Mouse (Mus musculus) heart, postnatal 4 days (tissue): ENCODE results near the gene Olfr492. TPM values are rescaled to one million over a fixed set of nuclear protein-coding genes. Genes with fewer than 3 reads are reported as not detected.

ENCODE experiments used
- DNase-seq: peaks from one replicate; pipeline ENCODE4 v3.0.0; 2021
- total RNA-seq, 2 experiments: library from RNA; stranded (reverse); gene quantifications; 2 replicates each; pipeline ENCODE4 v1.2.3; 2021

Olfr492 gene
- not detected for total RNA-seq

DNA sequence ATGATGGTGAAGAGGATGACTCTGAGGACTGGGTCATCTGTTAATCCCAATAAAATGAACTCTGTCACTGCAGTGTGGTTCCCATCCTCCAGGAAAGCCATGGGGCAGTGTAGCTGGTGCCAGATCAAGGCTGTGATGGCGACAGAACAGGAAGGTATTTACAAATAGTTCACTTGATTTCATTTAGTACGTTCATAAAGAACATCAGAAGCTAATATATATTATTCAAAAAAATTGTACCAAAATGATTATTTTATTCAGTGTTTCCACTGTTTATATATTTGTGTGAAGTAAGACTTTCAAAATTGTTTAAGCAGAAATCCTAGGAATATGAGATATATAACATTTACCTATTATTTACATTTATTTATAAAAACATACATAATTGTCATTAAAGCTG lies at the start of gene Olfr492:
Gene Olfr492, minus strand, starts transcription at position 101 of the 400 bp plus-strand sequence.
- DNase-seq, result no peak

DNA sequence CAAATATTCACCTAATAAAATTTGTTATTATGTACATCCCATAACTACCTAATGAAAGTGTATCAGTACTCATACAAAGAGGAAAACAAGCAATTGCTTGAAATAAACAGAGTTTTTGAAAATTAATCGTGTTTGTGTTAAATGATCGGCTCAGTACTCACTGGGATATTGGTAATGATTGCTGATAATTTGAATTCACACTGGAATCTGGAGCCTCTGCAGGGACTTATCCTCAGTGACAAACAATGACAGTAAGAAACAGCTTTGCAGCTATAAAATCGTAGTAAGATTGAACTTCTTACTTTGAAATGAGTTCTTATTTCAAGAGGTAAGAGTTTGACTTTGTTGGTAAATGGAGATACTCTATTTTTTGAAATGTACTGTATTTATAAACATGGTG lies 41.6 kb upstream of the Olfr492 start, which contains the start of gene Olfr494:
Gene Olfr494, plus strand, starts transcription at position 301 of the 400 bp plus-strand sequence.
- DNase-seq, result no peak

DNA sequence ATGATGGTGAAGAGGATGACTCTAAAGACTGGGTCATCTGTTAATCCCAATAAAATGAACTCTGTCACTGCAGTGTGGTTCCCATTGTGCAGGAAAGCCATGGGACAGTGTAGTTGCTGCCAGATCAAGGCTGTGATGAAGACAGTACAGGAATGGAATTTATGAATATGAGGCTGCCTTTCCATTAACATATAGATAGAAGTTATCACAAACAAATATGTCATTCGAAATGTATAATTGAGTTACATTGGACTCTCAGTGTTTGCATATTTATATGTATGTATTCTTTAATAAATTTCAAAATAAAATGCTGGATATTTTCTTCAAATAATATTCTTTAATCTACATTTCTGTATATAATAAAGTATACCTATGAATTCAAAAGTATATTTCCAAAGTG lies 23.4 kb upstream of the Olfr492 start, which contains the start of gene Olfr493:
Gene Olfr493, minus strand, starts transcription at position 101 of the 400 bp plus-strand sequence.
- no peak for DNase-seq

DNA sequence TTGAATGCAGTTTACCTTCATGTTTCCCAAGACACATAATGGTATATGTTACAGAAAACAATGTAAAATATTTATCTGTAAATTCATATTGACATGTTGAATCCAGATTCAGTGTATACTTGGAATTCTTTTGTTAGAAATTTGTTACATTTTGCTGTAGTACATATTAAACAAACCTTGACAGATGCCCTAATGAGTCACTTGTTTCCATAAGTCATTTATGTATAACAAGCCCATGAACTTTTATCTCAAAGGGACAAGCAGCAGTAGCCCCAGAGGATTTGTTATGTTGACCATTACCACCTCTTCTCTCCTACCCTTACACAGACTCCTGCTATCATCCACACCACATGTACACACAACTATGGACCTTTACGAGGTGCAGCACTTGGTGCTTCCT lies 10.3 kb downstream of the Olfr492 start, which contains the start of gene Olfr491:
Gene Olfr491, plus strand, starts transcription at position 301 of the 400 bp plus-strand sequence.
- no peak for DNase-seq

- DNase-seq, result no peak
Observed at GRCm38 (mm10) chr7:108288834-108289233, 34.6 kb downstream of the Olfr492 start, which contains the start of gene Olfr490. TSS of gene Olfr490 (minus strand) at chr7:108288934.

Other genes with a start within 250 kb of the Olfr492 start
- gene Olfr481, start 243.8 kb downstream of the Olfr492 start, total RNA-seq, result not detected
- gene Olfr482, start 226.1 kb downstream of the Olfr492 start, total RNA-seq, result under 1 TPM; 0.67 to 0.83 TPM
- not detected for gene Olfr483, start 222.8 kb downstream of the Olfr492 start, total RNA-seq
- gene Olfr484, start 196.2 kb downstream of the Olfr492 start, total RNA-seq, result not detected
- not detected for gene Olfr485, start 163.8 kb downstream of the Olfr492 start, total RNA-seq
- not detected for gene Olfr486, start 150.9 kb downstream of the Olfr492 start, total RNA-seq
- gene Olfr487, start 109.0 kb downstream of the Olfr492 start, total RNA-seq, result not detected
- not detected for gene Olfr488, start 65.3 kb downstream of the Olfr492 start, total RNA-seq
- gene Olfr490, start 34.7 kb downstream of the Olfr492 start, total RNA-seq, result not detected
- gene Olfr491, start 10.2 kb downstream of the Olfr492 start, total RNA-seq, result not detected
- not detected for gene Olfr493, start 23.3 kb upstream of the Olfr492 start, total RNA-seq
- not detected for gene Olfr494, start 41.7 kb upstream of the Olfr492 start, total RNA-seq
- not detected for gene Olfr495, start 69.5 kb upstream of the Olfr492 start, total RNA-seq
- gene Olfr497, start 96.7 kb upstream of the Olfr492 start, total RNA-seq, result not detected
- gene Olfr498, start 141.7 kb upstream of the Olfr492 start, total RNA-seq, result not detected
- not detected for gene Olfr502, start 201.4 kb upstream of the Olfr492 start, total RNA-seq
- gene Olfr503, start 220.9 kb upstream of the Olfr492 start, total RNA-seq, result not detected
- not detected for gene Olfr504, start 242.1 kb upstream of the Olfr492 start, total RNA-seq